Mouse (Mus musculus) CD4-positive, CD25-positive, alpha-beta regulatory T cell, adult 4 months (primary cell): Measurements from ENCODE around the gene Apoc3. TPM values are rescaled to one million over a fixed set of nuclear protein-coding genes. Genes with fewer than 3 reads are reported as not detected.

ENCODE experiments used
- ATAC-seq: one replicate; pipeline ENCODE4 v1.8.0; 2017
- polyA plus RNA-seq, 2 experiments: library from polyadenylated mRNA; unstranded; fragments of 100-300 nt; shearing (Covaris generic); gene quantifications; one replicate each; pipeline ENCODE4 v1.2.1; 2017

Gene Apoc3
- polyA plus RNA-seq, 2 experiments from 2014 or later = not detected

- peak; percentile 32 for ATAC-seq
Measured at GRCm38 (mm10) chr9:46229573-46230449, 5.6 kb downstream of the Apoc3 start.

DNA sequence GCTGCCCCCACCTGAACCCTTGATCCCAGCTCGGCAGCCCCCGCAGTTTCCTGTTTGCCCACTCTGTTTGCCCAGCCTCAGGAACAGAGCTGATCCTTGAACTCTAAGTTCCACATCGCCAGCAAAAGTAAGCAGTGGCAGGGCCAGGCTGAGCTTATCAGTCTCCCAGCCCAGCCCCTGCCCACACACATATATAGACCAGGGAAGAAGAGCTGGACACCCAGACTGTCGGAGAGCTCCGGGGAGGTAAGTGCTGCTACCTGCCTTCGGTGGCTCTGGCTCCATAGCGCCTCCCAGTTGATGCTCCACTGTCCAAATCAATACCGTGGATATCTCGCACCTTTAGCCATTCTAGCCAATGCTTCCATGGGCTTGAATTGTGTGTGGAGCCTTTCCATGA, 6.9 kb downstream of the Apoc3 start, which contains the start of gene Apoa1:
Apoa1 (plus strand) TSS at position 90 of the 400 bp plus-strand sequence.
- ATAC-seq = no peak

GRCm38 (mm10) chr9:46227064-46227614, 8.3 kb downstream of the Apoc3 start:
- ATAC-seq = no peak

DNA sequence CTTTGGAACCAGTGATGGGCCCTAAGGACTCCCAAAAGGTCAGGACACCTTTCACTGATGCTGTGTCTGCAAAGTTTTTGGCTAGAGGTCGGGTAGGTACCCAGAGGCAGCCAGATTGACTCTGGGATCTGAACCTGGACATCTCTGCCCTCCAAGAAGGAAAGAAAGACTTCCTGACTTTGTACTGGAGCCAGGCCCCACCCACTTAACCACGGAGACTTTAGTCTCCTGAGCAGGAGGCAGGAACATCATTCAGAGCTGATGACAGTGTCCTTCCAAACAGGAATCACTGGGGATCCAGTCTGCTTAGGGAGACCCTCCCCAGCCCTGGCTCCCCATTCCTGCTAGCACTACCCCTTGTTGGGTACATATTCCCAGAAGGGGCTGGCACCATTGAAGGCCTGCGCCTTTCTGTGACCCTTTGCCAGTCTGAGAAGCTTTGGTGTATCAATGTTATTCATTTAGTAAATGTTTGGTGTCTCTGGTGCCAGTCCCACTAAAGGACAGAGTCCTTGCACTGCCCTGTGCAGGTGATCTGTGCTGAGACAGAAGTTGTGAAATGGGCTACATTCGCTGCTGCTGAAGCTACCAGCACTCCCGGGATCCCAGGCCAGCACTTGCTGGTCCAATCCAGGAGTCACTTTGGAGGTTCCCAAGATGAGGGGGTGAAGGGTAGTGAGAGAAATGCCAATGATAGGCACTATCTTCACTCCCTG, 10.3 kb downstream of the Apoc3 start:
- ATAC-seq = no peak

DNA sequence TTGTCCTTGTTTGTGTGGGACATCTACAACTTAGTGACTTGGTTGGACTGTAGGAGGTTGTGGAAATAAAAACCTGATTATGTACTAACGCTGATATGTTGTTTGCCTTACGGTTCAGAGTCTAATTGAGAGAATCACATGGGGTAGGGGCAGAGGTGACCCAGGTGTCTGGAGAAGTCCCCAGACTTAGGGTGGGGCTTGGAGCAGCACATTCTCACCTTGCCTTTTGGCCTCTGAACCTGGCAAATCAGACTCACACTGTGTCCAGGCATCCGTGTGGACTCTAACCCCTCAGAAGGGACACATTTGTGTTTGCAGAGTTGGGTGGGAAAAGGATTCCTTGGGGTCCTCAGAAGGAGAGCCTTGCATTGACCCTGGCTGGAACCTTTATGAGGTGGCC, 11.3 kb downstream of the Apoc3 start:
- ATAC-seq = no peak

GRCm38 (mm10) chr9:46223090-46223489, 12.3 kb downstream of the Apoc3 start:
- no peak for ATAC-seq

GRCm38 (mm10) chr9:46218176-46218575, 17.3 kb downstream of the Apoc3 start:
- ATAC-seq = no peak

GRCm38 (mm10) chr9:46216744-46217470, 18.5 kb downstream of the Apoc3 start:
- no peak for ATAC-seq

GRCm38 (mm10) chr9:46215338-46216322, 19.8 kb downstream of the Apoc3 start:
- no peak for ATAC-seq

- ATAC-seq = no peak
Measured at GRCm38 (mm10) chr9:46214946-46215337, 20.5 kb downstream of the Apoc3 start.

DNA sequence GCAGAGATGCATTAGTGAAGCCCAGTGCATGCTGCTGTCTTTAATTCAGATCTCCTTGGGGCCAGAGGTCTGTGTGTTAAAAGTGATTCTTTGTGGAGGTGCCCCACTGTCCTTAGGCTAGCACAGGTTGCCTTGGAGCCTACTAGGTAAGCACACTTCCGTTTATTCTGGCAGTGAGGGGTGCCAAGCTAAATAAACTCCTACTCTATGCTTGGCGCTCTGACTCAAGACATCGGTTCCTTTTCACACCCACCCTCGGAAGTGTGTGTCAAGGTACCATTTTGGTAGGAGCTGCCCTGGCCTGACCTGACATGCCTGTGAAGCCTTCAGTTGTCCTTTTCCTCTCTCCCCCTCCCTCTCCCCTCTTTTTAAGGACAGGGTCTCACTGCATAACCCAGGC, 21.2 kb downstream of the Apoc3 start:
- no peak for ATAC-seq

GRCm38 (mm10) chr9:46210473-46210872, 25.0 kb downstream of the Apoc3 start:
- no peak for ATAC-seq

- no peak for ATAC-seq
Measured at GRCm38 (mm10) chr9:46208401-46208974, 26.9 kb downstream of the Apoc3 start.

- ATAC-seq = no peak
Measured at GRCm38 (mm10) chr9:46207501-46207869, 28.0 kb downstream of the Apoc3 start.

GRCm38 (mm10) chr9:46206834-46207500, 28.5 kb downstream of the Apoc3 start:
- ATAC-seq = no peak

DNA sequence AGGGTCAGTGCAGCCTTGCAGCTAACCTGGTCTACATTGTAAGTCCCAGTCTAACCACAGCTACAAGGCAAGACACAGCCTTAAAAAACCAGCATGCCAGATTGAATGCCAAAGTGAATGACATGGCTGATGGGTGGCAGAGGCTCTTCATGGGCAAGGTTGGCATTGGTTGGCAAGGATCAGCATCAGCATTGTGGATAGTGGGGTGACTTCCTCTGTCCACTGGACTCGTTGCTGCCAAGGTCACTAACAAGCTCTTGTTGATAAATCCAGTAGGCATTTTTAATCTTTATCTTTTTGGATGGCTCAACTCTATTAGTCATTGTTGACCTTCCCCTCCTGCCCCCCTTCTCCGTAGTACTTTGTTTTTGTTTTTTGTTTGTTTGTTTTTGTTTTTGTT, 35.8 kb downstream of the Apoc3 start:
- no peak for ATAC-seq

DNA sequence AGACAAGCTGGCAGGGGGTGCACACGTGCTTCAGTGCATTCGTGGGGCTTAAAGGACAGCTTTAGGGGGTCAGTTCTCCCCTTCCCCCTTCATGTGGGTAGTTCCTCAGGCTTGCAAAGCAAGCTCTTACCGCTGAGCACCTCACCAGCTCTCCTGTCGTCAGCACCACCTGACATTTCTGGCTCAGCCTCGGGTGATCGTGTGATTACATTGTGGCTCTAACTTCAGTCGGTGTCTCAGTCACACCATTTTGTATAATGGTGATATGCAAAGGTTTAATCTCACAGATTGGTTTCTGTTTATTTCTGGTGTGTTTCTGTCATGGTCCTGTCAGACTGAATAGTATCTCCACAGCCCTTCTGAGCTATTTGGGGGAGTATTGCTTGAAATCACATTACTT, 36.5 kb downstream of the Apoc3 start:
- peak; percentile 20 for ATAC-seq

DNA sequence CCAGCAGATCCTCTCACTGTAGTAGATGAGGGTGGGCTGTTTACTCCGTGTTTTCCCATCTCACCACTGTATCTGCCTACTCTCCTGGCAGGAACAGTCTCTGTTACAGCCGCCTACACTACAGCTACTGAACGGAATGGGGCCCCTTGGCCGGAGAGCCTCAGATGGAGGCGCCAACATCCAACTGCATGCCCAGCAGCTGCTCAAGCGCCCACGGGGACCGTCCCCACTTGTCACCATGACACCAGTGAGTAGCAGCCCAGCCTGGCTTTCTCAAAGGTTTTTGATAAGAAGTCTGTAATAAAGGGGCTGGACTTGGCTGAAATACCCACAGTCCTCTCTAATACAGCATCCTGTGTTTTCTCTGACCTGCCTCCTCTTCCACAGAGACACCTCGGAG, 37.0 kb downstream of the Apoc3 start:
- peak; percentile 57 for ATAC-seq

- no peak for ATAC-seq
Measured at GRCm38 (mm10) chr9:46196699-46197169, 38.7 kb downstream of the Apoc3 start.

DNA sequence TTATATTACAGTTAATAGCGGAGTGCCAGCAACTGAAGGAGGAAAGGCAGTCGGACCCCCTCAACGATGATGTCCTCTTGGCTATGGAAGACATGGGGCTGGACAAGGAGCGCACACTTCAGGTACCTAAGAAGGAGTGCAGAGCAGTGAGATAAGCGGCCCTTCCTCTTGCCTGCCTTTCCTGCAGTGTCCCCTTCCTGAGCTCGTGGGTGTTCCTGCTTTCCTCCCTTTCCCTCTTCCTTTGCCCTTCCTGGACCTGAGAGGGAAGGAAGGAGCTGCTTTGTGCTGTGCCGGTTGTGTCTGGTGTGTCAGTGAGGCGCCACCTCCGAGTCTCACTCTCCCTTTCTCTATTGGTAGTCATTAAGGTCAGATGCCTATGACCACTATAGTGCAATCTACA, 40.6 kb downstream of the Apoc3 start:
- no peak for ATAC-seq

DNA sequence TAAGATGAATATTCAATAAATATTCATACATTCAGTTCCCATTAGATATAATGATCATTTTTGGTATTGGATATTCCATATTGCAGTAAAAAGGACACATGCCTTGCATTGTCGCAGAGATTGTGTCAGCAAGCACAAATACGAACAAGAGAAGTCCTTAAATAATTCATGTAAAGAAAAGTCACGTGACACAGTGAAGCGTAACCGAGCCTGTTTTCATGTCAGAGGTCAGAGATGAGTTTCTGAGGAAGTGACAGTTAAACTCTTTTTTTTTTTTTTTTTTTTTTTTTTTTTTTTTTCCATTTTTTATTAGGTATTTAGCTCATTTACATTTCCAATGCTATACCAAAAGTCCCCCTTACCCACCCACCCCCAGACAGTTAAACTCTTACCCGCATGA, 42.8 kb downstream of the Apoc3 start:
- ATAC-seq = no peak
